Mouse (Mus musculus): ENCODE measurements at regions not wholly inside any gene's neighbourhood (a gene's known extent, or its start where the extent isn't known, plus 50 kb on each side); places are given as distances from the start of the nearest gene placed in this dataset.

GRCm38 (mm10) chr13:110580570-110580969, 185.7 kb downstream of the Plk2 start:
- DNase-seq (ENCODE audit: low spot score): no peak

DNA sequence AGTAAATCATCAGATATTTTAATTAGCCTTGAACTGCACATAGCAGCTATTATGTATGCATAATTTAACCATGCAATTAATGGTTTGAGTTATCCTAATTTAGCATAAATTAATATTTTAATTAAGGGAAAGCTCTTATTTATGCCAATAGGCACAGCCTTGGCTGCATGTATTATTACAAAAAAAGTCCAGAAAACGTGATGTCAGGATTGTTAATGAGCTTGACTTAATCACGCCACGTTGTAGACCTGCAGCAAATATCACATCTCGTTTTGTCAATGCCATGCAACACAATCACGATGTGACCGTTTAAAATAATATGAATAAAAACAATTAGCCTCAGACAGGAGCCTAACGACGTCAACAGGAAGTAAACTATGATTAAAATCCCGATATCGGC, 189.9 kb downstream of the Plk2 start:
- DNase-seq (ENCODE audit: low spot score): no peak

DNA sequence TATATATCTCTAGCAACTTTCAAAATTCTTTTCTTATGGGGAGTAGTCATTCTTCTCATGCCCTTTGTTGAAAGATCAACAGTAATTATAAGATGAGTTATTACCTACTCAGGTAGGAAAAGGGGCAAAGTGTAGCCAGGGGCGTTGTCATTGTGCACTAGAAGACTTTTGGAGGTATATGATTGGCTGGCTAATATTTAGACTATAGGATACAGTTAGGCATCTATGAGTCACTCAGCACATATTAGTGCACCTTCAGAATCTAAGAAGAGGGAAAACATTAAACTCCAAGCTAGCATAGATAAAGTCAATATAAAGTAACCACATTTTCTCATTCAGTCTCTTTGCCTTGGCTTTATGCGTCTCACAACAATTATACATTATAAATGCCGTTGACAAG, 199.8 kb downstream of the Plk2 start:
- DNase-seq (ENCODE audit: low spot score): no peak

GRCm38 (mm10) chr13:110599666-110600065, 204.8 kb downstream of the Plk2 start:
- no peak for DNase-seq (ENCODE audit: low spot score)

DNA sequence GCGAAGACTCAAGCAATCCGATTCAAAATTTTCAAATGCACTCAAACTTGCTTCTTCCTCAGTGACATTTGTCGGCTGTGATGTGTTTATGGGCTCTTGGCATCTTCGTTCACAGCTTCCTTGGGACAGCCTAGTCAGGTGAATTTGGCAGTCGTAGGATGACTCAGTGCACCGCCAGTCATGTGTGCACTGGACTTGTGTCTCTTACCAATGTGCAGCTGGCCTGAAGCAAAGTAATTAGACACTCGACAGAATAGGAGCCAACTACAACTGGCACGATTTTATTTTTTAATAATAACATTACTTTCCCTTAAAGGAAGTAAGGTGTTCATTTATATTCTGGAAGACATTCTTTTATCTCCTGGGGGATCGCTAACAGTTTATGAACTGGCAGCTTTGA, 205.5 kb downstream of the Plk2 start:
- DNase-seq (ENCODE audit: low spot score): no peak

DNA sequence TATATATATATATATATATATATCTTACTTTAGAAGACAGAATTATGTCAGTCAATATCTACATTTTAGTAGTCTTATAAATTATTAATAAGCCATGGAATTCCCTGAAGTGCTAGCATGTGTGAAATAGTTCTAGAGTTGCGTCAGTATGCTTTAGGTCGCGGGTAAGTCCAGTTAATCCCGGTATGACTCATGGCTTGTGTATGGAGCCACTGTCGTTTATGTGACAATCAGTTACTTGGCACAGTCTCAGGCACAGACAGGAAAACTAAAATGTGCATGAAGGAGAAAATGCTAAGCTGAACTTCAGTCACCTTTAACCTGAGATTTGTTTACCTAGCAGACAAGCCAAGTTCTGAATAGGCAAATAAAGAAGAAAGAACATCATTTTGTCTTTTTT, 206.5 kb downstream of the Plk2 start:
- DNase-seq (ENCODE audit: low spot score): no peak

DNA sequence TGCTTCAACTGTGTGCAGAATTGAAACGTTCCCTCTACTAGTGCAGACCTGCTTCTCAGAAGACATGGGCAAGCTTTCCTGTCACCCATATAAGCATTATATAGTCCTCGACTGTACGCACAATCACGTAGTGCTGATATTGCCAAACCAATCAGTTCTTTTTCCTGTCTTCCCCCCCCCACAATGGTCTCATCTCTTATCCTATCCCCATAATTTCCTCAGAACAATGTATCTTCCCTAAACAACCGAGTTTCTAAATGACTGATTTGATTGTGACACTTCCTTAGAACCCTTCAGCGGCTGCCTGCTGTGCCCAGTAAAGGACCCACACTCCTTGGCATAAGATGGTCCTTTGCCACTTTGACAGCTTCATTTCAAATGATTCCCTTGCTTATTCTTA, 207.0 kb downstream of the Plk2 start:
- peak; percentile 21 for DNase-seq (ENCODE audit: low spot score)

GRCm38 (mm10) chr13:110602894-110603293, 208.0 kb downstream of the Plk2 start:
- DNase-seq (ENCODE audit: low spot score): no peak

DNA sequence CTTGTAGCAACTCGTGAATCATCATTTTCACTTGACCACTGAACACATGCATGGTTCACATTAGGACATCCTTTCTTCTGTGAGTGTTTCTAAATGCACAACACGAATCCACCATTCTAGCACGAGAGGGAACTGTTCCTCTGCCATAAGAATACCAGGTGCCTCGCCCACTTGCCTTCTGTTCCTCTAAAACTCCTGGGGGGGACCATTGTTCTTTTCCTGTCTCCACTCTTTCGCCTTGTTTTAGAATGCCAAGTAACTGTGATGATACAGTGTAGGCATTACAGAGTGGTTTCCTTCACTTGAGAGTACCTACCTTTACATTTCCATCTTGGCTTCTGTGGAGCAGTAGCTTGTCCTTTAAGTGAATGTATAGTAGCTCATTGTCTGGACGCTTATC, 224.2 kb downstream of the Plk2 start:
- DNase-seq (ENCODE audit: low spot score): no peak

- no peak for DNase-seq (ENCODE audit: low spot score)
These were observed 232.3 kb downstream of the Plk2 start for GRCm38 (mm10) chr13:110627136-110627535.

- no peak for DNase-seq (ENCODE audit: low spot score)
These were observed 232.9 kb downstream of the Plk2 start for GRCm38 (mm10) chr13:110627732-110628131.

GRCm38 (mm10) chr13:110628201-110628600, 233.4 kb downstream of the Plk2 start:
- DNase-seq (ENCODE audit: low spot score): no peak

DNA sequence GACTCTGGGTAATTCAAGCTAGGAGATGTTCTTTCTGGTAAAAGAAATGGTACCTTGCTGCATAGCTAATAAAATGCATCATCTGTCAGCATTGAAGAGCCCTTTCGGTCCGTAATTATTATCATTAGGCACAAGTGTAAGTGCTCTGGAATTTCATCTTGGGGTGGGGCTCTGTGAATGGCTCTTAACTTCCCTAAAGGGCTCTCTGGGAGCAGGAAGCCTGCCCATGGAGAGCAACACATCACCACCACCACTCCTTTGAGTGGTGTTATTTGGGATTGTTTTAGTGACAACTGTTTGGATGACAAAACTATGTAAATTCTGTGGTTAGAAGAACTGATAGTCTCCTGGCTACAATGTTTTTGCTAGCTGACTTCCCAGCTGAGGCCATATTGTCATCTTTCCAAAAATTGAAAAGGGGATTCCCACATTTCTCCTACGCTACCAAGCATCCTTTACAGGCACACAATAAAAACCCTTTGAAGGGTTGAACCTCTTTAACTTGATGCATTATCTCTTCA, 238.5 kb downstream of the Plk2 start:
- DNase-seq (ENCODE audit: low spot score): no peak

DNA sequence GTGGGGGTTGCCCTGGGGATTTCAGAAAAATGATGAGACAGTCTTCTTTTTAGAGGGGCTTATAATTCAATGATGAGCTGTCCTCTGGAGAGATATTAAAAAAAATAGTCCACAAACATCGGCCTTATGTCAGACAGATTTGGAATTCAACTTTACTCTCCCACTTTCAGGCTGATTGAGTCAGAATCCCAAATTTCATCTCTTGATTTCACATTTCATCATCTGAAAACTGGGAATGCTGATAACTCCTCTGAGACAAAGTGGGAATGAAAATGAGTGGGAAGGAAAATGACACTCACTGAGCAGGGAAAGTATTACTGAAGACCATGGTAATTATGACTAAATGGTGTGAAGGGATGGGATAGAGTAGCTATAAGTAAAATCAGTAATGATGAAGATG, 239.1 kb downstream of the Plk2 start:
- no peak for DNase-seq (ENCODE audit: low spot score)

DNA sequence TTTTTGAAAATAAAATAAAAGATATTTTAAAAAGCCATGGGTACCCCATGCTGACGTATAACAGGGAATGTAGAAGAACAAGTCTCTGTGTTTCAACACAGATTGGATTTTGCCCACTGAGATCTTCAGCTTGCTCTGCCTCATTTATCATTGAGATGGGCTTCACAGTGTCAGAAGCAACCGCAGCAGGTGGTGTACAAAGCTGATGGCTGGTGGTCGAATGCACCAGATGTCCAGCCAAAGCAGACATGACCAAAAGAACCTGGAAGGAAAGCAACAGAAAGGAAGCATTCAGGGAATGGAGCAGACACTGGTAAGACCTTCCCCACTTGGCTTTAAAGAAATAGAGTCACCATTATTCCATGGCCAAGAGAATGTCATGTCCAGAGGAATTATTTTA, 247.9 kb downstream of the Plk2 start:
- DNase-seq (ENCODE audit: low spot score): no peak

DNA sequence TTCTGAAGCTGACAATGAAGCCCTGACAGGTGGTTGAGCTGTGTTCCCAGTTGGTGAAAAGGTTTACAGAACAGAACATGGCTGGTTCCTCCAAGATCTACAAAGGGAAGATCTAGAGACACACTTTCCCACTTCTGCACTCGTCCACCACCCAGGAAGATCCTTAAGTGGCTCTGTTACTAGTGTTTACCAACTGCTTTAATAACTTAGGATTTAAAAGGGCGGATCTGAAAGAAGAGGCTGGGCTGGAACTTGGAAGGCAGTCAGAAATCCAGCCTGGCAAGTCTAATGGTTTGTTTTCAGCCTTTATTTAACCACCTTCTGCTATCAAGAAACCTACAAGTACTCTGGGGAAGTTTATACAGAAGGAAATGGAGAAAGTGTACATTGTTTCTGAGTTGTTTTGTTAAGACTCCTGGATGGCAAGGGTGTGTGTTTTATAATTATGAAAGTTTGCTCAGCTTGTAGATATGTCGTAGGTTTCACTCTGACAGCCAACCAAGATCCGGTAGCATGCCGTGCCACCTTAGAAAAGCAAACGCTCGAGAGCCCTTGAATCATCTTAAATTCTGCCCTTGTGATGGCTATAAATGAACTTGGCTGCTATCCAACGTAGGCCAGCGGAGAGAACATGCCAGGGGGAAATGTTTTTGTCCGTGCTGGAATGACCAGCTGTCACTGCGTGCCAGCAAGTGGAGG, 248.5 kb downstream of the Plk2 start:
- DNase-seq (ENCODE audit: low spot score): peak; percentile 56

GRCm38 (mm10) chr13:110643897-110644213, 249.0 kb downstream of the Plk2 start:
- DNase-seq (ENCODE audit: low spot score): no peak

- DNase-seq (ENCODE audit: low spot score): no peak
These were observed 254.5 kb downstream of the Plk2 start for GRCm38 (mm10) chr13:110649378-110649777.

DNA sequence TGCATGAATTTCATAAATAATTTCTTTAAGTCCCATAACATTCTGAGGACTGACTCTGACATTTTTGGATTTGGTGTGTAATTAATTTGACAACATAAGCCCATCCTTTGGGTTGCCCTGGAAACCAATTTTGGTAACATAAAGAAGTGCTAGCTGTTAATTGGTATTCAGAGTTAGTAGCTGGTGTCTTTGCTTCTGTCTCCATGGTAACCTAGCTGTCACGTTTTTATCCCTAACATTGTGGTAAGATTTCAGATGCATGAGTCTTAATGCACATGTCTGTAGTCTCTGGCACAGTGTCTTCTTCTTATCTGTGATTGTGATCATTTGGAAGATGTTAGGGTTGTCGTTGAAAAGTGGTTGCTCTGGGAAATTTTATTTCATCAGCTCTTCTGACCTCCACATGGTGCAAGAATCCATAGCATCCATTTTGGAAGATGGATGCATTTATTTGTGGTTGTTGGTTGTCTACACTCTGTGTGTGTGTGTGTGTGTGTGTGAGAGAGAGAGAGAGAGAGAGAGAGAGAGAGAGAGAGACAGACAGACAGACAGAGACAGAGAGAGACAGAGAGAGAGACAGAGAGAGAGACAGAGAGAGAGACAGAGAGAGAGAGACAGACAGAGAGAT, 255.1 kb downstream of the Plk2 start:
- DNase-seq (ENCODE audit: low spot score): no peak

DNA sequence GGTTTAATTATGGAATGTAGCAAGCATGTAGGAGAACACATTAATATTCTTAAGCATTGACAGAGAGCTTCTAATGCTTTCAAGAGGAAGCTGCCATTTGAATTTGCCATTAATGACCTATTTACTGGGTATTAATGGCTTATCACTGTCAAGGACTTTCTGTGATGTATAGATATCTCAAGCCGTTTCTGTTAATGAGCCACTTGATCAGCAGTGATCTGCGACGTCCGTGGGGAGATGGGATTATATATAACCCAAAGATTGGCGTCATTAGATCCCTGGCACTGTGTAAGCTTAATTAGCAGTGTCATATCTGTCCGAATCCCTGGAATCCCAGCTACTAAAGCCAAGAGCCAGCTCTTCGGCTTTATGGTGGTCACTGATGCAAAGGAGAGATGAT, 257.4 kb downstream of the Plk2 start:
- DNase-seq (ENCODE audit: low spot score): no peak

DNA sequence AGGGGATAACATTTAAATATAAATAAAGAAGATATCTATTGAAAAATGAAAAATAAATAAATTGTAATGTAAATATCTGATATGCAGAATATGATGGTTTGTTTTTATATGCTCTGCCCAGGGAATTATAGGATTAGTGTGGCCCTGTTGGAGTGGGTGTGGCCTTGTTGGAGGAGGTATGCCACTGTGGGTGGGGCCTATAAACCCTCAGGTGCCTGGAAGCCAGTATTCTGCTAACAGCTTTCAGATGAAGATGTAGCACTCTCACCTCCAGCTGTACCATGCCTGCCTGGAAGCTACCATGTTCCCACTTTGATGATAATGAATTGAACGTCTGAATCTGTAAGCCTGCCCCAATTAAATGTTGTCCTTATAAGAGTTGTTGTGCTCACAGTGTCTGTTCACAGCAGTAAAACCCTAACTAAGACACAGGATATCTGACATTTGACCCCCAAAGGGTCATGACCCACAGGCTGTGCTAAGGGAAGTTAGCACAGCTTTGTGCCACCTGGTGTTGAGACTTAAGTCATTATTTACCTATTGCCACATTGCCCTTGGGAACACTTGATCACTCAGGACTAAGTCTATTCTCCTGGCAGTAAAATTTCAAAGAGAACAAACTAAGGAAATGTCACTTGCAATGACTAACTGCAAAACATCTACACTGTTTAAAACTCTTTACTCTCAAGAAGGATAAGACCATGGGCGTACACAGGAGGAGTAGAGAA, 270.4 kb downstream of the Plk2 start:
- no peak for DNase-seq (ENCODE audit: low spot score)

DNA sequence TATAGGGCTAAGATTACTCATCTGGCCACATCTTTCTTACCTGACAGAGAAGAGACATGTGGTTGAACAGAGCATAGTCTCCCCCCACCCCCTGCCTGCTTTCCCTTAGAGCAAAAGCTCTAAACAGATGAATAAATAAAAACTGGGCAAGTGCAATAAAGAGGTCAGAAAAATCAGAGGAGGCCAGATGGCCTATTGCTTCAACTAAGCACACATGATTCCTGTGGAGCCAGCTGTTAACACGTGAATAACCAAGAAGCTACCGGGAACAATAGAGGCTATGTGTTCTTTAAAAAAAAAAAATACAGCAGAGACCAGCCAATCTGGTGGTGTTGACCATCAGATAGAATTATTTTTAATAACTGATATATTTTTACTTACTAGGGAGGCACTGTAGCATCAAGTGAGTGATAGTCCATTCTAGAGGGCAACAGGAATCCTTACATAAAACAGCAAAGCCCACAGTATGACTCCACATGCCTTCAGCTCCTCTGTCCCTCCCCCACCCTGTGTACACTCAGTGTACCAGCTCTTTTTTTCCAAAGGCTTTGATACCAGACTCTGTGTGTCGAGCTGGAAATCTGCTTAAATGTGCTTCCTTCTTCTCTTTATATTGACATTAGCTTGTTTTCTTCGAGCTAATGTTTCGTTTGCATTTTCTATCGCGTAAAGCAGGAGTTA, 272.6 kb downstream of the Plk2 start:
- no peak for DNase-seq (ENCODE audit: low spot score)
